Mouse (Mus musculus) heart, adult 11 months (tissue): ENCODE data around the gene Dera.

Experiments used
- DNase-seq: peaks from one replicate; pipeline ENCODE4 v3.0.0; 2022

Dera gene

DNA sequence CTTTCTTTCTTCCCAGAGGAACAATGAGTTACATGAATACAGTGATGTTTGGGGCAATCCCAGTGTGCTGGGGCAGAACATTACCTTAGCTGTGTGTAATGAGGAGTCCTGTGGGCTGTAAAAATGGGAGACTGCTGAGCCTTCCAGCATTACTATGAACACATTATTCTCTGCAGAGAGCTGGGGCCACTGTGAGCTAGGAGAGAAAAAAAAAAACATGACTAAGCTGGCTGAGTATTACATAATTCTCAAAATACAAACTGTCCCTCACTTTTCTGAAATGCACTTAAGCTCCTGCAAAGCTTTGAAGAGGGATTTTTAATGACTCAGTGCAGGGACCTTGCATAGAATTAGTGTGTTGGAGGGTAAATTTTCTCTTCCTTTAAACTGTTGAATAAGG lies 143.3 kb downstream of the Dera start:
- DNase-seq, result no peak

GRCm38 (mm10) chr6:137901255-137901654 lies 146.9 kb downstream of the Dera start:
- DNase-seq, result no peak
